Mouse (Mus musculus): ENCODE measurements at regions not wholly inside any gene's neighbourhood (a gene's known extent, or its start where the extent isn't known, plus 50 kb on each side); places are given as distances from the start of the nearest gene placed in this dataset.

DNA sequence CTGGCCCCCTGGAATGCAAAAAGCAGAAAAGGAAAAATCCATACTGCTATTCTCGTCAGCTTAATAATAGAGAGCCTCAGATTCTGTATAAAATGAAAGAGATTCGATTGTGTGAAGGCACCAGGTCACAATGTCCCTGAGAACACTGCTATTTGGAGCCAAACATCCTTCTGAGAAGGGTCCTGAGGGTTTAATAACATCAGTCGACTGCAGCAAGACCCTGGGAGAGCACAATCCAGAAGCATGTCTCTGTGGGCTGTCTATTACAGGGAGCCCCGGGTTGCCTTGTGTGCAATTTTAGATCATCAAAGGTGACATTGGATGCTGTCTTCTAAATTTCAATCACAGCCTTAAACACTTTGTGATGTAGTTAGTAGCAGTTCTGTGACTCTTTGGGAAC lies 69.6 kb upstream of the Rnf152 start:
- TF ChIP-seq FLI1 (IDR thresholded peaks at IDR 0.05; ENCODE audit: low read length) (no peak), GATA1 (IDR thresholded peaks at IDR 0.05; ENCODE audit: borderline replicate concordance, low read length) (no peak)
